Mouse (Mus musculus): ENCODE measurements around the gene Sh2d7.

The Sh2d7 gene

DNA sequence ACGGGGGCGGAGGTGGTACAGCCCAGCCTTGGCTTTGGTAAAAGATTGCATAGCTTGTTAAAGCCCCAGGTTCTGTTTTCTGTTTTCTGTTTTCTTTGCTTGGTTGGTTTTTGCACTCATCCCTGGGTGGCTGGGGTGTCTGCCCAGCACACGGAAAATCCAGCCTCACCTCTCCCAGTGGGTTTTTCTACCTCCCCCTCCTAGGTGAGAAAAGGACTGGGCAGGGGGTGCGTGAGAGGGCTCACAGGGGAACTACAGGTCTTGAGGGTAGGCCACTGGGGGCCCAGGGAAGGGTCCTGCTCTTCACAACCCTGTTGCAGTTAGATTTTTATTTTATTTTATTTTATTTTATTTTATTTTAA lies 6.2 kb downstream of the Sh2d7 start:
- WGBS: 96% methylated on average over 4 of the region's 4 CpGs

DNA sequence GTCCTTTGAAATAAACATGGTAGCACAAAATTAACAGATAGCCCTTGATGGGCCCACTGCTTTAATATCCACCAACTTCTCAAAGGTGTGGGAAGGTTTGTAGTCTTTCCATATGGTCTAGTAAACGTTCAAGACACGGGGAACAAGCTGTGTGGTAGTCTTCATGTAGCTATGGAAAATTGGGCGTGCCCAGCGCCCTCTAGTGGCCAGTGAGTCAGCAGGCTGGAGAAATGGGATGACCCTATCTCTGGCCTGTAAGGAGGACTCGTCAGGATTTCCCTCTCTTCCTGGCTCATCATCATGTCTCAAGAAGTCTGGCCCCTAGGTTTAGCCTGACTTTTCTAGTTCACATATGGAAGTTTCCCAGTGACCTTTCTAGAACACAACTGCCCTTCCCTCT lies 8.8 kb downstream of the Sh2d7 start:
- 16% methylated on average over 5 of the region's 5 CpGs for WGBS

DNA sequence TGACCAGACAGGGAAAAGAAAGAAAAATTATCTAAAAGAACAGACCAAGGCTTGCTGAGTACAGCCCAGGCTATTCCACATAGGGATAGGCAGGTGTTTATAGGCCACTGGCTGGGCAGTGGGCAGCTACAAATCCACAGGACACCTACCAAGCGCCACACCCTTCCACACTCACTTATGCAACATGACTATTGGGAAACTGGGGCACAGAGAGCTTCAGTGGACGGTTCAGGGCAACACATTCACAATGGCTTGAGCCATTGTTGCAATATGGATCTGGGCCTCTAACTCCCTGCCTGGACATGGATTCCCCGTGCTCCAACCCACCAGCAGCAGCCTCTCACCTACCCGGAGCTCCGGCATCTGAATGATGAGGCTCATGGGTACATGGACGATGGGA lies 10.6 kb downstream of the Sh2d7 start:
- WGBS: 94% methylated on average over 6 of the region's 6 CpGs

DNA sequence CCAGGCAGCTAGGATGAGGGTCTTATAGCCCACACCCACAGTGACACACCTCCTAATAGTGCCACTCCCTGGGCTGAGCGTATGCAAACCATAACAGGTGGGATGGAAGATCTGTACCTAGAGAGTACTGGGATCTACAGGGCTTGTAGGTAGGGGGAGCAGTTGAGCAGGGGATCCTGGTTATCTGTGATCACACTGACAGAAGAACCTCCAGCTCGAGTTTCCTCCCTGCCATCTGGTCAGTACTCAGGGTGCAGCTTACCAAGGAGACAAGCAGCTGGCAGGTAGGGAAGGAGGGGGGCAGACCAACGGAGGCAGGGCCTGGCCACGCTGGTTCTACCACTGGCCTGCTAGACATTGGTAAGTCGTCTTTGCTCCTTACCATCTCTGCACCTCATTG lies 13.6 kb downstream of the Sh2d7 start:
- 40% methylated on average over 5 of the region's 5 CpGs for WGBS

DNA sequence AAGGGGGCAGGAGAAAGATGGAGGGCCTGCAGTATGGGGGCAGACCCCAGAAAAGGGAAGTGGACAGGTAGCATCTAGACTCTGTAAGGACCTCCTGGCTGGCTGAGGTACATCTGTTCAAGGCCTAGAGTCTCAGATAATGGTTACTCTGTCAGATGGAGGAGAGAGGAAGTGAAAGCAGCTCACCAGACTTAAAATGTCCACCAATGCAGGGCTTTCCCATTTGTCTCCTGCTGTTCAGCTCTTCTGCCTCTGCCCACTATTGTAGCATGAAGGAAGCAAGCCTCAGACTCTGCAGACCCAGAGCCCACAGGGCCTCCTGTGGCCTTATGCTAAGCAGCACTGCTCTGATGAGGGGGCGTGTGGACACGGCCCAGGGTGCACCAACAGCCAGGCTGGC lies 16.3 kb downstream of the Sh2d7 start:
- 51% methylated on average over 2 of the region's 2 CpGs for WGBS

DNA sequence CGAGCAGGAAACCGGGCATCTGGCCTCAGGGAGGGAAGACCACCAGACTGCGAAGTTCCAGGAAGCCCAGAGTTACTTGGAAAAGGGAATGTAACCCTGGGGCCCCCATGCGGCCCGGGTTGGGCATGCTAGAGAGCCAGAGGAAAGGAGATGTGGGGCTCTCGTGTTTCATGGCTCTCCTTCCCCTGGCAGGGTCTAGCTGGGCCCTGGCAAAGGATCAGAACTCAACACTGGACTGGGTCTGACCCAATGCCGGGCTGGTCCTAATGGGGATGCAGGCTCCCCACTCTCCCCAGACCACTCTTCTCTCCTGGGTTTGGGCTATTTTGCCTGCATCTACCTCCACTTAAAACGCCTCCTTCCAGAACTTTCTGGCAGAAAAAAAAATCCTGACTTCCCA lies 19.9 kb downstream of the Sh2d7 start:
- 84% methylated on average over 8 of the region's 8 CpGs for WGBS

DNA sequence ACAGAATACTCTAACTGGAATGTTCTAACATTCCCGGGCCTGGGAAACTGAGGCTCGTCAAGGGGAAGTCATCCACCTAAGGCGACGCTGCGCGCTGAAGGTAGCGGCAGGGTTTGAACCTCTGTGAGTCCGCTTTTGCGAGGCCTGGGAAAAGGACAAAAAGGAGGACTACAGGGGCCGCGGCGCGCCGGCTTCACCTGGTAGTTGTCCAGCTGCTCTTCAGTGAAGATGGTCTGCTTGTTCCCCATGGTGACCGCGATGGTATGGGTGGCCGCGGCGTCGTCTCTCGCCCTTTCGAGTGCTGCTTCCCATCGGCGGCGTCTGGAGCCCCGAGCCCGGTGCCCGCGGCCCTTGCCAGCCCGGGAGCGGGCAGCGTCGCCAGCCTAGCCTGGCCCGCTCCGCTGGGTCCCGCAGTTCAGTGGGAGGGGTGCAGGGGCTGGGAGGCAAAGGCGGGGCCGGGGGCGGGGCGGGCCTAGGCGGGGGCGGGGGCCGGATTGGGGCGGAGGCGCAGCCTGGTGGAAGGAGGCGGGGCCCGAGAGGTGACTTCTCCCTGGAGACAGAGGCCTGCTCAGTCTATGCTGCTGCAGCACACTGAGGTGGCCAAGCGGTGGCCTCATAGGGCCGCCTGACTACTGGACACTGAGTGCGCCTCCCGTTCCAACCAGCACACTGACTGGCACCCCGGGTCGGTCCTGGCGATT lies 21.1 kb downstream of the Sh2d7 start, which contains the start of gene Cib2:
Gene Cib2 (minus strand): TSS at position 448 of the 701 bp plus-strand sequence.
- WGBS: 3% methylated on average over 54 of the region's 54 CpGs

DNA sequence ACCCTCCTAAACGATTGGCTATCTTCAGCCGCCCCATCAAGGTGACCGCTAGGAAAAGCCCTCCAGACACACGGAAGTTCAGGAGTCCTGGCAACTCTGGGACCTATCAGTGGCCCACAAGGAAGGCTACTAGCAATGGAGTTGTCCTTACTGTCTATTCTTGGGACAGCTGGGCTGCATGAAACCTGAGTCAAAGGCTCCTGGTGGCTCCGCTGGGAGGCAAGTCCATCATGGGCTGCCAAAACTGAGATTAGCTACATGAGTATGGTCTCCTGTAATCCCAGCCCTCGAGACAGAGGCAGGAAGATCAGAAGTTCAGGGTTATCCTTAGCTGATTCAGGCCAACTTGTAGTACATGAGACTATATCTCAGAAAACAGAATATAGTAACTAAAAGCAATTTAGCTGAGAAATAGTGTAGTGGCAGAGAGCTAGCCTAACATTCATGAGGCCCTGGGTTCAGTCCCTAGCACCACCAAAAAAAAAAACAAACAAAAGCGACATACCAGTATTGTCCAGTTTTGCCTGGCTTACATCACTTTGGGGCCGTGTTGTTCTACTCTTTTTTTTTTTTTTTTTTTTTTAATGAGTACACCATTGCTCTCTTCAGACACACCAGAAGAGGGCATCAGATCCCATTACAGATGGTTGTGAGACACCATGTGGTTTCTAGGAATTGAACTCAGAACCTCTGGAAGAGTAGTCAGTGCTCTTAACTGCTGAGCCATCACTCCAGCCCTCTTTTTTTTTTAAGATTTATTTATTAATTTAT lies 22.2 kb downstream of the Sh2d7 start:
- 94% methylated on average over 8 of the region's 8 CpGs for WGBS

DNA sequence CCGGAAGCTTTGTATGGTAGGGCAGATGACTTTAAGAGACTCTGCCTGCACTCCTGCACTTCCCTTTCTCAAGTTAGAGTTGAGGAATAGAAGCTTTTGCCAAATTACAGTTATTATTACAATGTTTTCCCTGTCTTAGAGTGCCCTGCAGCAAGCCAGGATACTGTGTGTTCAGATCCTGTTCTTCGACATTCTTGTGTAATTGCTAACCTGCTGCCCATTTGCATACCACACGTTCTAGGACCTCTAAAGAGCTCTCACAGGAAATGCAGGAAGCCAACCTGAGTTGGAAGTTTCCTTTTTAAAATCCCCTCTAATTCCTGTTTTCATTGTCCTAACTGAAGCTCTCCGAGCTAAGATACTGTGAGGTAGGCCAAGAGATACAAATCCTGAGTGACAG lies 28.2 kb downstream of the Sh2d7 start:
- 64% methylated on average over 4 of the region's 4 CpGs for WGBS

DNA sequence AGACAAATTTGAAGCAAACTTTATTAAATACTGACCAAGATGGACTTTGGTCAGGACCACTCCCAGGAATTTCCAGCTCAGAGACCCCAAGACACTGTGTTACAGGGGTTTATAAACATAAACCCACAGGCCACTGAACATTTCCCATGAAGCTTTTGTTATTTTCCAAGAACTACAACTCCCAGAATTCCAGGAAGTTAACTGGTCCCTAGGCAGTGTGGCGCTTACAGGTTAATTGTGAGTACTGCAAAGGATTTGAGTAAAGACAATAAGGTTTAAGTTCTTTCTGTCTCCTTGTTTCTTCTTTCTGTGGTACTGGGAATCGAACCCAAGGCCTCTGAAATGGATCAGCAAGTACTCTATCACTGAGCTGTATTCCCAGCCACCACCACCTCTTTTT lies 29.9 kb downstream of the Sh2d7 start:
- WGBS: 44% methylated on average over 2 of the region's 2 CpGs

DNA sequence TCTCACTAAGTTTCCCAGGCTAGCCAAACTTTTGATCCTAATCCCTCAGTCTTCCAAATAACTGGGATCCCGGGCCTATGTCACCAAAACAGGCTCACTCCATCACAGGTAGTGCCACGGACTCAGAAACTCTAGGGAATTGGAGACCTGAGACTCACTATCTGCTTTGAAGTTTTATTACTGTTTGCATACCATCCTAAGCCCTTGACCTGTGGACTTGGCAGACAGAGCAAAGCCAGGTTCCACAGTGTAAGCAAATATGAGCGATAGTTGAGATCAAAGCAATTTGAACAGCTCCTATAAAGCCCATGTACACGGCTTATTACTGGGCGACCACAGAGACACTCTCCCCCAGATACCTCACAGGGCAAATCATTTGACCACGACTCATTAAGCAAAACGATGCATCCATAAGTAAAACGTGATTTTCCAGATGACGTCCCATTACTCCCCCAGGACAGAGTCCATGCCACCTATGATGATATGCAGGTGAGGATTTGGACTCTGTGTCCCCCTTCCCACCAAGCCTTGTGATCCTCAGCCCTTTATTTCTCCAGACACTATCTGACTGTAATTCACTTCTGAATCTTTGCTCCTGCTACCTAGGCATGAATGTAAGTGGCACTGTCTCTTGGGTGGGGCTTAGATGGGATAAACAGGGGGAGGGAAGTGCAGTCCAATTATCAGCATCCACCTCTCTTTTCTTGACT lies 32.5 kb downstream of the Sh2d7 start:
- 83% methylated on average over 9 of the region's 9 CpGs for WGBS

DNA sequence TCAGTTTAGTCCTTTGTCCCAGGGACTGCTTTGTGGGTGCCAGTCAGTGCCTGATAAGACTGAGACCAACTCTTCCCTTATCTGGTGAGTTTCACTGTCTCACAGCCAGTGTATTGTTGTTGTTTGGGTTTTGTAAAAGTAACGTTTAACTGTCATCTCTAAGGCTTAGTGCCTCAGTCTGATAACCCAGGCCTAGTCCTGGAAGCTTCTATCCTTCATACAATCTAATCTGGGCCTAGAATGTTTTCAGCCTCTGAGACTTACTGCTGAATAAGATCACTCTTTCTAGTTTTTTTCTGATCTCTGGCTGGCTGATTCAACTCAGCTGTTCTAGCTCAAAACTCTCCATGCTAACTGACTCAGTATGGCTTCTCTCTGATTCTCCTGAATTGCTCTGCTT lies 44.9 kb downstream of the Sh2d7 start:
- WGBS: 58% methylated on average over 1 of the region's 1 CpGs

DNA sequence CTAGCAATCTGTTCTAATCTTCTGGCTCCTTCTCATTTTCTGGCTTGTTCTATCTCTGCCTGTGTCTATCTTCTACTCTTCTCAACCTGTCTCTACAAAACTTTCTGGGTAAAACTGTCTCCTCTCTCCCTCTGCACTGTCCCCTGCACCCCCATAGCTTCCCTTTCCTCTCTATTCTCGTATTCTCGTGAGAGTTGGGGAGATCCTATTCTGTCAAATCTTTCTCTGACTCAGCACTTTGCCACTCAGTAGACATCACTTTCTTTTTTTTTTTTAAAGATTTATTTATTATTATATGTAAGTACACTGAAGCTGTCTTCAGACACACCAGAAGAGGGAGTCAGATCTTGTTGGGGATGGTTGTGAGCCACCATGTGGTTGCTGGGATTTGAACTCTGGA lies 45.3 kb downstream of the Sh2d7 start:
- WGBS: 75% methylated on average over 2 of the region's 2 CpGs

DNA sequence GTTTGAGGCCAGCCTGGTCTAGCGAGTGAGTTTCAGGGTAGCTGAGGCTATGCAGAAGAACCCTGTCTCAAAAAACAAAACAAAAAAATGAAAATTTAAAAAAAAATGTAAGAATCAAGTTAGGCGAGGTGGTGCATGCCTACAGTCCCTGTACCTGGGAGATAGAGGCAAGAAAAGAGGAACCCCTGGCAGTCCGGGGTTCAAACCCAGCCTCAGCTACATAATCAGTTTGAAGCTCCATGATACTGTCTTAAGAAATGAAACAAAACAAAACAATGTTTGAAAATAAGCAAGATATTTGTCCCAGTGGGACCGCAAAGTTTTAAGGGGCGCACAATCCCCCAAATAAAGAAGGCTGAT lies 47.0 kb downstream of the Sh2d7 start:
- WGBS: 30% methylated on average over 5 of the region's 5 CpGs

DNA sequence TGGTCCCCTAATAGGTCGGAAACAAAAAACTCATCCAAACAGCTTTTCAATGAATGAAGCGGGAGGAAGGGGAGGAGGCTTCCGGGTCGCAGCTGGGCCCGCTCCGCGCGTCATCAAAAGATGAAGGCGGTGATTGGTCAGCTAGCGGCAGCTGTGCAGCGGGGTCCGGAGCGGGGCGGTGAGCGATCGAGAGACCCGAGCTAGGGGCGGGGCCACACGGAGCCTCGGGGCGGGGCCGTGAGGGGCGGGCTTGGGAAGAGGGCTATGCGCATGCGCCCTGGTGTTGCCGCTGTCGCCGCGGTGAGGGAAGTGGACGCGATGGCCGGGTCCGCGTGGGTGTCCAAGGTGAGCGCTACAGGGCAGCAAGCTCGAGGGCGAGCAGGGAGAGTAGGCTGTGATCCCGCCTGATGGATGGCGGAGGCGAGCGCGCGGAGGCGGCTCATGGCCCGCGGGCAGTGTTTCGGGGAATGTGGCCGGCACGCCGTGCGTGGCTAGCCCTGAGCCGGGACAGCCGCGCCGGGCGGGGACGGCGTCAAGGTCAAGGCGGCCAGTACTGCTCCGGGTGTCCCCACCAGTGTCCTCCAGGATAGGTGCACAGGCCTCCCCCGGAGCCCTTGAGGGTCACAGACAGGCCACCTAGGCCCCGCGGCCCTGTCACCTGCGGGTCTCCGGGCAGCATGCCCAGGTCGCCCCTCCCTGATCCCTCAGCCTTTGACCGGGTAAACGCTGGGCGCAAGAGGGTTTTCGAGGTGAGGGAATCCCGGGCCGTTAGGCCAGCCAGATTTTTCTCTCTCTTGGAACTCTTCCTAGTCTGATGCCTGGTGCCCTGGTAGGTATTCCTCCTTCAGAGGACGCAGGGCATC lies 47.6 kb downstream of the Sh2d7 start, which contains the start of gene Idh3a:
Gene Idh3a (plus strand): TSS at position 136 of the 863 bp plus-strand sequence.
- WGBS: under 1% methylated on average over 73 of the region's 73 CpGs

DNA sequence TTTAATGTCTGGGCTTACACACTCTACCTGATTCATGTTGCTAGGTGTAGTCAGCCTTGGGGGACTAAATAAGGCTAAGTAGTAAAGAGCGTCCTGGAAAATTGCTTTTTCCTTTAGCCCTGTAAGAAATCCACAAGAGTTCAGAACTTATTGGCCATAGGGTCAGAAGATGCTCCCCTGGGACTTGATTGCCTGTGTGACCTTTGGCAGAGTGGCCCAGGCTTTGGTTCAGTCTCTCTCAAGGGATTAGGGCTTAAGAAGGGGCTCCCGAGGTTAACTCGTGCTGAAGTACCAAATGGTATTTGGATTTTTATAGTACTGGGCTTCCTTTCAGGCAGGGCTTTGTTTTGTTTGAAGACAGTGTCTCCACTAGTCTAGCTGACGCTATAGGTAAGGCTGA lies 49.1 kb downstream of the Sh2d7 start:
- 54% methylated on average over 4 of the region's 4 CpGs for WGBS

DNA sequence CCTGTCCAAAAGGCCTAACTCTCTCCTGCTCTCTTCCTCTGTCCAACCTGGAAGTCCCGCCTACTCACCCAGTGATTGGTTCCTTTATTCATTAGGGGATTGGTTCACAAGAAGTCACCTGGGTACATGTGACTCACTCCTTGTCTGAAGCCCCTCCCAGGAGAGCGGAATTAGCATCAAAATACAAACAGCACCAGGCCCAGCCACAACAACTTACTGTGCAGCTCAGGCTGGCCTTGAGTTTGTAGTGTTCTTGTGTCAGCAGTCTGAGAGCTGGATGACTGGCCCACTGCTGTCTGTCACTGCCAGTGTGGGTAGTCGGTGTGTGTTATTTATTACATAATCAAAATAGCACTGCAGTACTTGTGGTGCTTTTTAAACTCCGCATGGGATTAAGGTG lies 54.9 kb downstream of the Sh2d7 start:
- WGBS: 61% methylated on average over 4 of the region's 4 CpGs

Data from cerebral cortex, adult 2 months (tissue).